Mouse (Mus musculus): ENCODE data around the gene Fhl5.
"Not testable (repeated sequence)": the region's sequence is repeated elsewhere in the genome, so short reads cannot be mapped to it uniquely, and the experiment has no call there.

Gene Fhl5

GRCm38 (mm10) chr4:25242776-25243175 is at the start of gene Fhl5:
Gene Fhl5, minus strand, starts transcription at chr4:25242876.
- DNase-seq (ENCODE audit: low spot score in 2 of 2) = no peak

- DNase-seq (ENCODE audit: low spot score in 2 of 2) = not testable (repeated sequence)
These were observed 42.3 kb upstream of the Fhl5 start for GRCm38 (mm10) chr4:25285002-25285401.

- peak; percentile 94 for DNase-seq (ENCODE audit: low spot score in 2 of 2)
These were observed 39.0 kb upstream of the Fhl5 start, which contains the start of gene Ufl1 for GRCm38 (mm10) chr4:25281671-25282038. Gene Ufl1, minus strand, starts transcription at chr4:25281821.

- DNase-seq (ENCODE audit: low spot score in 2 of 2) = no peak
These were observed 38.4 kb upstream of the Fhl5 start for GRCm38 (mm10) chr4:25280938-25281670.

GRCm38 (mm10) chr4:25272861-25273627 is 30.4 kb upstream of the Fhl5 start:
- DNase-seq (ENCODE audit: low spot score in 2 of 2) = no peak

- no peak for DNase-seq (ENCODE audit: low spot score in 2 of 2)
These were observed 29.2 kb upstream of the Fhl5 start for GRCm38 (mm10) chr4:25271926-25272325.

GRCm38 (mm10) chr4:25267144-25267543 is 24.5 kb upstream of the Fhl5 start:
- no peak for DNase-seq (ENCODE audit: low spot score in 2 of 2)

GRCm38 (mm10) chr4:25257822-25258398 is 15.2 kb upstream of the Fhl5 start:
- DNase-seq (ENCODE audit: low spot score in 2 of 2) = no peak

GRCm38 (mm10) chr4:25235663-25236062 is 7.0 kb downstream of the Fhl5 start:
- DNase-seq (ENCODE audit: low spot score in 2 of 2) = not testable (repeated sequence)

GRCm38 (mm10) chr4:25233767-25234166 is 8.9 kb downstream of the Fhl5 start:
- DNase-seq (ENCODE audit: low spot score in 2 of 2) = not testable (repeated sequence)

- no peak for DNase-seq (ENCODE audit: low spot score in 2 of 2)
These were observed 10.1 kb downstream of the Fhl5 start for GRCm38 (mm10) chr4:25232546-25232945.

- DNase-seq (ENCODE audit: low spot score in 2 of 2) = no peak
These were observed 15.1 kb downstream of the Fhl5 start for GRCm38 (mm10) chr4:25227527-25227926.

- DNase-seq (ENCODE audit: low spot score in 2 of 2) = no peak
These were observed 20.7 kb downstream of the Fhl5 start for GRCm38 (mm10) chr4:25221927-25222326.

- DNase-seq (ENCODE audit: low spot score in 2 of 2) = no peak
These were observed 29.2 kb downstream of the Fhl5 start for GRCm38 (mm10) chr4:25213451-25213850.

GRCm38 (mm10) chr4:25206166-25206565 is 36.5 kb downstream of the Fhl5 start:
- no peak for DNase-seq (ENCODE audit: low spot score in 2 of 2)

- no peak for DNase-seq (ENCODE audit: low spot score in 2 of 2)
These were observed 45.4 kb downstream of the Fhl5 start for GRCm38 (mm10) chr4:25197310-25197709.

GRCm38 (mm10) chr4:25179617-25180208 is 63.0 kb downstream of the Fhl5 start:
- DNase-seq (ENCODE audit: low spot score in 2 of 2) = peak in 1 of 2 experiments; percentile 10

All from right cerebral cortex, postnatal 36 days (tissue).